Mouse (Mus musculus) E14TG2a.4 (cell line): ENCODE results near the gene Emc8.

Source experiments
- H3K27me3 ChIP-seq: 2 replicates; pipeline ENCODE4 v1.6.1; 2014; ENCODE audit warnings: low read length, control low read depth; ENCODE audit not compliant: insufficient read depth
- H3K36me3 ChIP-seq: 2 replicates; pipeline ENCODE4 v1.6.1; 2014; ENCODE audit warnings: low read length, control low read depth; ENCODE audit not compliant: insufficient read depth
- H3K4me1 ChIP-seq: replicated peaks from 2 replicates; pipeline ENCODE4 v1.6.1; 2014; ENCODE audit warnings: low read depth, low read length, control low read depth
- H3K4me3 ChIP-seq: replicated peaks from 2 replicates; pipeline ENCODE4 v1.5.1; 2014; ENCODE audit warnings: mild to moderate bottlenecking, low read length
- H3K9me3 ChIP-seq: 2 replicates; pipeline ENCODE4 v1.6.1; 2014; ENCODE audit warnings: low read length, control low read depth
- CTCF ChIP-seq: conservative IDR thresholded peaks from 2 replicates; pipeline ENCODE4 v1.5.1; 2014; ENCODE audit warnings: low read length
- NANOG ChIP-seq: IDR thresholded peaks from 2 replicates; pipeline ENCODE4 v1.6.1; 2014; ENCODE audit warnings: borderline replicate concordance, low read length, mixed read lengths
- POU5F1 ChIP-seq: IDR thresholded peaks from 2 replicates; pipeline ENCODE4 v1.6.1; 2014; ENCODE audit warnings: low read length, borderline replicate concordance

Gene Emc8

DNA sequence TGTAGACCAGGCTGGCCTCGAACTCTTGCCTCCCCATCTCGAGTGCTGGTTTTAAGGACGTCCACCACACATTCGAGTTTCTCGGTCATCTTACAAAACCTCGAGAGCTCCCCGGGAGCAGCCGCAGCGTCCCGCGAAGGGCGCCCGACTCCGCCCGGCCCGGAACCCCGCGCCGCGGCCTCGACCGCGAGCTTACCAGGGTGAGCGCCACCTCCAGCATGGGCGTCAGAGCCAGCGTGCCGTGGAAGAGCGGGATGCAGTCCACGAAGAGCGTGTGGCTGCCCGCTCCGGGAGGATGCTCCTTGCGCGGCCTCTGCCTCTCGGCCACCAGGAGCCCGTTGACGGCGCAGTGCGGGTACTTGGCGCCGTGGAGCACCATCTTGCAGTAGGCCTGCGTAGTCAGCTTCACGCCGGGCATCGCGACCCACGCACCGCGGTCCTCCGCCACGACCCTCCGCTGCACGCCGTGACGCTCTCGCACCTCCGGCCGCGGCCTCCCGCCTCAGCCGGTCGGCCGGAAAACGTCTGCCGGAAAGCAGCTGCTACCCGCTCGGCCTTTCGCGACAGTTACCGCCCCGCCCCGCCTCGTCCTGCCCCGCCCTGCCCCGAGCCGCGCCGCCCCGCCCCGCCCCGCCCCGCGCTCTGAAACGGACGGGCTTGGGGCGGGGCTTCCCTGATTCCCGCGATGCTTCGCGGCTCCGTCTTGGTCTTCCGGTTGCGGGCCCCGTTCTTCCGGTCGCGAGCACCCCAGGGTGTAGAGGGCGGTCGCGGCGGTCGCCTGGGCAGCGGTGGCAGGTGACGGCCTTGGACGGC lies 606 bp downstream of the Emc8 start, which contains the start of the genes Gm27021 and Cox4i1:
TSS of gene Gm27021 (minus strand) at position 519 of the 813 bp plus-strand sequence.
TSS of gene Cox4i1 (plus strand) at position 662 of the 813 bp plus-strand sequence.
- TF ChIP-seq CTCF (no peak), NANOG (no peak), POU5F1 (no peak)
- Histone ChIP-seq H3K9me3 (no peaks in the 10 kb centered on the region), H3K4me3 (peak within 1 kb of the TSS; percentile 100), H3K36me3 (peaks cover 74% of the 10 kb centered on the region), H3K27me3 (no peaks in the 10 kb centered on the region), H3K4me1 (peaks cover 80% of the 10 kb centered on the region)

GRCm38 (mm10) chr8:120666807-120667470 lies 1.4 kb downstream of the Emc8 start:
- Histone ChIP-seq H3K27me3 (no peaks in the 10 kb centered on the region), H3K9me3 (no peaks in the 10 kb centered on the region), H3K4me1 (peaks cover 79% of the 10 kb centered on the region), H3K36me3 (peaks cover 73% of the 10 kb centered on the region), H3K4me3 (peak overlapping the region; percentile 100)
- TF ChIP-seq NANOG (no peak), POU5F1 (no peak), CTCF (no peak)

DNA sequence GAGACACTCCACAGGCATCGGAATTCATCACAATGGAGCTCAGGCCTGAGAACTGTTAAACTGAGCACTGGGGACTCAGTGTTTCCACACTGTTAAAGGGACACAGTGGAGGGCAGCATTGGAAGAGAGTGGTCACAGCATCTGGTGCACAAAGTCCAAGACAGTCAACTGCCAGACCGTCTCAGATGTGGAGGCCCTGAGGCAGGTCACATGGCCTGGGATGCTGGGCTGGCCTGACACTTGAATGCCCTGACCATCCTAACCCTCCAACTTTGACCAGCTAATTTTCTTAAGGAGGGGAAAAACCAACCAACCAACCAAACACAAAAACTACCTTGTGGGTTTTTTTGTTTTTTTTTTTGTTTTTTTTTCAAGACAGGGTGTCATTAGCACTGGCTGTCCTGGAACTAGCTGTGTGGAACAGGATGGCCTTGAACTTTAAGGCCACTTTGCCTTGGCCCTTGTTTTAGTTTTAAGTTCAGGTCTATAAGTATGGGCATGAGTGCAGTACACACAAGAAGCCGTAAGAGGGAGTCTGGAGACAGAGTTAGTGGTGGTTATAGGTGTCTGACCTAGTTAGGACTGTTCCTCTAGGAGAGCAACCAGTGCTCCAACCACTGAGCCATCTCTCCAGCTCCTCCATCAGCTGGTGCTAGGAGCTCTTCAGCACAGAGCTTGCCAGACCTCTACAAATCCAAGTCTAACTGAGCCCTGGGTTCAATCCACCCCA lies 2.5 kb downstream of the Emc8 start:
- Histone ChIP-seq H3K4me3 (peak overlapping the region; percentile 100), H3K36me3 (peaks cover 71% of the 10 kb centered on the region), H3K9me3 (no peaks in the 10 kb centered on the region), H3K4me1 (peaks cover 79% of the 10 kb centered on the region), H3K27me3 (no peaks in the 10 kb centered on the region)
- TF ChIP-seq NANOG, result no peak
- TF ChIP-seq CTCF, result peak; percentile 82
- no peak for TF ChIP-seq POU5F1

DNA sequence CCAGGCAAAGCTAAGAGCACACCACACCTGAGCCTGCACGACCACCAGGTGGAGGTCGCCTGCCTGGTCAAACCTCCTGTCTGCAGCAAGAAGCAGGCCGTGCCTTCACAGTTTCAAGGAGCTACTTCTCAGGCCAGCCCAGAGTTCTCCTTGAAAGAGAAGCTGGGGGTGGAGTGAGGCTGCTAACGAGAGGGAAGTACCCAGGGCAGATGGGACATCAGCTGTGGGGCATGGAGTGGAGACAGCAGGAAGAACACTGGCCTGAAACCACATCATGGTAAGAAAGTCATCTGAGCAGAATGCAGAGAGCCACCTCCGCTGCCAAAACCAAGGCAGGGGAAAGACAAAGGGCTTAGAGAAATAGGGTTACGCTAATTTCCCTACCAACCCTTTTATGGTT lies 3.8 kb downstream of the Emc8 start:
- no peaks in the 10 kb centered on the region for H3K27me3 ChIP-seq
- peaks cover 71% of the 10 kb centered on the region for H3K36me3 ChIP-seq
- TF ChIP-seq CTCF (no peak), NANOG (no peak), POU5F1 (no peak)
- peaks cover 80% of the 10 kb centered on the region for H3K4me1 ChIP-seq
- no peaks in the 10 kb centered on the region for H3K9me3 ChIP-seq
- no peak overlapping the region for H3K4me3 ChIP-seq

DNA sequence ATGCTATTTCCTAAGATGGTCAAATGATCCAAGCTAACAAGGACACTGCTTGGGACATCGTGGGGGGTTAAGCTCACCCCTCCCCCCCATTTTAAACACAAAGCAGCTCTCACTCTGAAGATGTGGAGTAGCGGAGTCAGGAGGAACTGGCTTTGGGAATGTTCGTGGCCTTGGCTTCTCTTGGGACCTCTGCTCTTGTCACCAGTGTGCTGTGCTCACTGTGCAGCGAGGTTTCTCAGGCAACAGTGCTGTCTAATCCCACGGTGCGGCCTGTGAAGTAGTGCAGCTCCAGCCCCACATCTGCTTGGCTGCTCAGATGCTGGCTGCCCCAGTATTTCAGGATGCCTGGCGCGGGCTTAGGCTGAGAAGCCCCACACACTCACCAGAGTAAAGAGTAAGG lies 11.0 kb downstream of the Emc8 start:
- peaks cover 94% of the 10 kb centered on the region for H3K36me3 ChIP-seq
- H3K27me3 ChIP-seq, result no peaks in the 10 kb centered on the region
- TF ChIP-seq NANOG, result no peak; the same call in 1 of the 2 replicates
- no peak for TF ChIP-seq CTCF
- no peak for TF ChIP-seq POU5F1
- no peaks in the 10 kb centered on the region for H3K9me3 ChIP-seq
- H3K4me1 ChIP-seq, result peaks cover 98% of the 10 kb centered on the region
- peak overlapping the region; percentile 17; the same call in 1 of the 2 replicates for H3K4me3 ChIP-seq

GRCm38 (mm10) chr8:120656322-120657052 lies 11.9 kb downstream of the Emc8 start:
- Histone ChIP-seq H3K36me3 (peaks cover 90% of the 10 kb centered on the region), H3K4me3 (peak overlapping the region; percentile 17; the same call in 1 of the 2 replicates), H3K9me3 (no peaks in the 10 kb centered on the region), H3K27me3 (no peaks in the 10 kb centered on the region), H3K4me1 (peaks cover 95% of the 10 kb centered on the region)
- TF ChIP-seq POU5F1, result no peak
- no peak for TF ChIP-seq CTCF
- no peak for TF ChIP-seq NANOG

- peaks cover 19% of the 10 kb centered on the region for H3K27me3 ChIP-seq
- H3K4me1 ChIP-seq, result peaks cover 29% of the 10 kb centered on the region
- H3K9me3 ChIP-seq, result no peaks in the 10 kb centered on the region
- peaks cover 15% of the 10 kb centered on the region for H3K36me3 ChIP-seq
- H3K4me3 ChIP-seq, result no peak within 1 kb of the TSS
- TF ChIP-seq POU5F1, result no peak
- no peak for TF ChIP-seq CTCF
- no peak for TF ChIP-seq NANOG
These were observed 20.8 kb downstream of the Emc8 start, which contains the start of gene 1190005I06Rik for GRCm38 (mm10) chr8:120647532-120647931. 1190005I06Rik (minus strand) TSS chr8:120647632.
